Mouse (Mus musculus) adipocyte (in vitro differentiated cells): ENCODE measurements around the gene Ltbp4.

Experiments used
- DNase-seq: peaks from one replicate; pipeline ENCODE4 v3.0.0-alpha.2; 2016; ENCODE audit warnings: low spot score

The Ltbp4 gene

DNA sequence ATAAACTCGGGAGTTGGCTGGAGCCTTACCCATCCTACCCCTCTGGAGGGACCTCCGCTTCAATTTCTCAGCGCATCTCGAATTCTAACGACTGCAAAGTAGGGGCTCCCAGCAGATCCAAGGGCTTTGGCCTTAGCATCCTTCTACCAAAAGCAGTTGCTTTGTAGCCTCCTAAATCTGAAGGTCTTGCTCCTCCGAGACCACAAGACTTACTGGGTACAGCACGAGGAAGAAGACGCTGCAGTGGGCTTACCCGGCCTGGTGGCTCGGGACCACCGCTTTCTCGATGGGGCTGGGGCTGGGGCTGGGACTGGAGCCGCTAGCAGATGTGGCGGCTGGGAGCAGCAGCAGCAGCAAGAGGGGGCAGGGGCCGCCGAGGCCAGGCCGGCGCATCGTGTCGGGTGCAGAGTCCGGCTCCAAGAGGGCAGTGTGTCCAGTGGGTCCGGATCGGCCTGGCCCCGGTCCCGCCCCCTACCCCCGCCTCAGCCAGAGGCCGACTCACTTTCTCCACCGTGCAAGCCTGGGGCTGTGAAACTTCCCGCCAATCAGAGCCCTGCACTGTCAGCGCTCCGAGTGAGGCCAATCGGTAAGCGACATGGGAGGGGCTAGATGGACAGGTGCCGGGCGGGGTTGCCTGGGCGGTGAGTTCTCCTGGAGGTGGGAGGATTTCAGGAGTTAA, at the start of gene Ltbp4:
TSS of gene Ltbp4 (minus strand) at position 518 of the 679 bp plus-strand sequence.
- DNase-seq: no peak

DNA sequence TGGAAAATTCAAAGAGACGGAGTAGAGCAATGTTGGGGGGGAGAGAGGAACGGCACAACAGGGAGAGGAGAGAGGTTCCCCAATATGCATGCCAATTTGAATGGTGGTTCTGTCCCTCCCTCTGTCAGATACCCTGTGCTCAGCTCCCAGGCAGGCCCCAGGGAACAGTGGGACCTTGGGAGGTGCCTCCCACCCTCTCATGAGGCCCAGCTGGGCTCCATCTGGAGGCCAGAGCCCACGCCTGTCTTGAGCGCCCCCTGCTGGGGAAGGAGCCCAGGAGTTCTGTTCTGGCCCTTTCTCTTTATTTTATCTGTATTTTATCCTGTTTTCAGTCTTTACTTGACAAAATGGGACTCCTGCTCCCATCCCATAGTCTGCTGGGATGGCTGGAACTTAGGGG, 47.2 kb upstream of the Ltbp4 start:
- peak; percentile 20 for DNase-seq

DNA sequence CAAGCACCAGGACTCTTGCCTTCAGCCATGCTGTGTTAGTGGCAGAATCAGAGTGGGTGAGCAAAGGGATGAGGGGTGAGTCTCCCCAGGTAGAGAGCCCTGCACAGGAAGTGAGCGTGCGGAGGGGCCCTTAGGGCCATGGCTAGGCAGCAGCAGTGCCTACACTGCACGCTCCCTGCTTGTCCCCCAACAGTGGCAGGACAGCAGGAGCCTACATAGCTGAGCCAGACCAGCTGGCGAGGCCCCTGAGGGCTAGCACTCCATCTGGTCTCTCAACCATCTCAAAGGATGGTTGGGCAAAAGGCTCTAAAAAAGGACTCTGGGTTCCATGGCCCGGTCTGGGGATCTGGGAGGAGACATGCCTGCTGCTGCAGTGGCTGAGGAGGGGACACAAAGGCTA, 46.6 kb upstream of the Ltbp4 start:
- DNase-seq: no peak

DNA sequence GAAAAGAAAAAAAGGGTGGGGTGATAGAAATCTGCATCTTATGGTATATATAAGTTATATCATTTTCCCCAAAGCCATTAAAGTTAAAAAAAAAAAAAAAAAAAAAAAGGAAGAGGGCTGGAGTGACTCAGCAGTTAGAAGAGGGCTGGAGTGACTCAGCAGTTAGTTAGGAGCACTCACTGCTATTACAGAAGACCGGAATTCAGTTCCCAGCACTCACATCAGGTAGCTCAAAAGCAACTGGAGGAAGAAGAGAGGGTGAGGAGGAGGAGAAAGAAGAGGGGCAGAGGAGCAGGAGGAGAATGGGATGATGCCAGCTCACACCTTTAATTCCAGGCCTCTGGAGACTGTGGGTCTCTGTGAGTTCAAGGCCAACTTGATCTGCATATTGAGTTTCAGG, 45.7 kb upstream of the Ltbp4 start:
- no peak for DNase-seq

DNA sequence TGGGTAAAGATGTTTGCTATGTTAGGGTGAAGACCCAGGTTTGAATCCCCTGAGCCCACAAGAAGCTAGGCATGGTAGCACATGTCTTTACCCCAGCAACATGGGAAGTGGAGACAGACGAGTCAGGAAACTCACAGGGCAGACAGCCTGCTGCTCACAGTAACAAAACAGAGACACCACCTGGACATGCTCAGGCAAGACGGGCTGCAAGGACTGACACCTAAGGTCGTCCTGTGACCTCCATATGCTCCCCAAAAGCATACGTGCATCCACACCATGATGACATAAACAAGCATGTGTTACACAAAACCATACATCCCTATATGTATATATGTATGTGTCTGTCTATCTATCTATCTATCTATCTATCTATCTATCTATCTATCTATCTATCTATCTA, 44.1 kb upstream of the Ltbp4 start:
- no peak for DNase-seq

DNA sequence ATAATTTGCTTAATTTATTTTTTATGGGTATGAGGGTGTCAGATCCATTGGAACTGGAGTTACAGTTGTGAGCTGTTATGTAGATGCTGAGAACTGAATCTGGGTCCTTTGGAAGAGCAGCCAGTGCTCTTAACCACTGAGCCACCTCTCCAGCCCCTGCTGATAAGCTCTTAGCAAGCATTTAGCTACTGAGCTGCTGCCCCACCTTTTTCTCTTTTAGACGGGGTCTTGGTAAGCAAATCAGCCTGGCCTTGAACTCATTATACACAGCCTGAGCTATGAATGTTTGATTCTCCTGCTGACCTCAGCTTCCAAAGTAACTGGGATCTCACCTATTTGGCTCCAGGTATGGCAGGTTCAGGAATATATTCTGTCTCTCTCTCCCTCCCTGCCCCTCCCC, 43.5 kb upstream of the Ltbp4 start:
- DNase-seq: no peak

DNA sequence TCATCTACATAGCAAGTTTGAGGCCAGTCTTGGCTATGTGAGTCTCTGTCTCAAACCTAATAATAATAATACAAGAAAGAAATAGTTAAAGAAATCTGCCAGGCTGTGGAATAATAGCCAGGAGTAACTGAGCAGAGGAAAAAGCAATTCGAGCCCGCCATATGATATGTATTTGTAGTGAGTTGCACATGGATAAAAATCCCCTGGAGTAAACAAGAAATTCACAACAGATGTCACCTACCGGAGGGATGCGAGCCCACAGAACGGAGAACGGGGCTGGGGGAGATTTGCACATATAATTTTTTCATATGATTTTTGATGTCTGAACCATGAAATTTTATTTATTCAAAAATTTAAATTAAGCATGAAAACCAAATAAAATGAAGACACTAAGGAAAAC, 42.3 kb upstream of the Ltbp4 start:
- no peak for DNase-seq

DNA sequence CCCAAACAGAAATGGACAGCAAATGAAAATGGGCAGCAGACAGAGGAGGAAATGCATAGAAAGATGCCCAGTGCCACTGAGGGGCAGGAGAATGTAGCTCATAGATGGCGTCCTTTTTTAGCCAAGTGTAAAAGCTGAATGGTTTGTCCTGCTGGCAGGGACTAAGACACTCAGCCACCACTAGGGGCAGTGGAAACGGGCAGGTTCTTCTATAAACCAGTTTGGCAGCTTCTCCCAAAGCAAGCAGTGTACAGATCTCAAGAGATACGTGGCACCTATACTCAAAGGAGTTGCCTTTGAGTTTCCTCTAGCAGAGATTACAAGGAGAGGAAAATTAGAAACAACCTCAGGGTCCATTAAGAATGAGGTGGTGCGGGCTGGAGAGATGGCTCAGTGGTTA, 40.9 kb upstream of the Ltbp4 start:
- DNase-seq: no peak

DNA sequence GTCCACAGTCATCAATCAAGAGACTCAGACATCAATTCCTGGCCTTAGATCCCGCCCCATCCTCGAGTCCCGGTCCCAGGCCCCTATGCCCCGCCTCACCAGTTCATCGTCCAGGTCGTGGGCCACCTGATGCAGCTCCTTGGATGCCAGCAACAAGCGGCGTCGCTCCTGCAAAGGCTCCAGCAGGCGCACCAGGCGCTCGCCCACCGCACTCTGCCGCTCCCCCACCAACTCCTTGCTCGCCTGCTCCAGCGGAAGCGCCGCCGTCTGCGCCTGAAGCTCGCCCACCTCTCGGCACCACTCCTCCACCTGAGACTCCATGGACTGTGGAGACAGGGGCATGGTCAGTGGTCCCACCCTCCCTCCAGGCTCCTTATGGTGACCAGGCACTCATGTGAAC, 37.8 kb upstream of the Ltbp4 start:
- no peak for DNase-seq

DNA sequence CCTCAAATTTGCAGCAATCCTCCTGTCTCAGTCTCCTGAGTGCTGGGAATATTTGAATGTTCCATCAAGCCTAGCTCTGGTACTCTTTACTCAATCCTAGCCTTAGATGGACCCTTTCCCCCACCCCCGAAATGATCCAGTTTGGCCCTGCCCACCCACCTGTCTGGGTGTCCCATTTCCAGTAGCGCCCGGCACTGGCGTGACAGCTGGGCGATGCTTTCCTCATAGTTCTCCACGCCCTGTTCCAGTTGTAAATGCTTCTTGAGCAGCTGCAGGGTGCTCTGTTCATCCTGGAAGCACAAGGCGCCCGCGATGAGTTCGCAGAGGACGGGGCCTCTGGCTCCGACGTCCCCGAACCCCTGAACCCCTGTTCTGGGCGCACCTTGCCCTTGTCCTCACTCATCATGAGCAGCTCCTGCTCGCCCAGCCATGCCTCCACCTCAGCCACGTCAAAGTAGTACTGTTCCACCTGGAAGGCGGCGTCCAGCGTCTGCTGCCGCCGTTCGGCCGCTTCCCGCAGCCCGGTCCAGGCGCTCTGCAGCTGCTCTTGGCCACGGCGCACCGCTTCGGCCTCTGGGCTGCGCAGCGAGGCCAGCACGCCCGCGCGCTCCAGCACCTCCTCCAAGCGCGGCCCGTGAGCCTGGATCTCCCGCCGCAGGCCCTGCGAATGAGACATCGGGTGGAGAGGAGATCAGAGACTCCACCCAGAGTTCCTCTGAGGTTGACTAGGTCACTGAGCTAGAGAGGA, 34.4 kb upstream of the Ltbp4 start:
- no peak for DNase-seq

DNA sequence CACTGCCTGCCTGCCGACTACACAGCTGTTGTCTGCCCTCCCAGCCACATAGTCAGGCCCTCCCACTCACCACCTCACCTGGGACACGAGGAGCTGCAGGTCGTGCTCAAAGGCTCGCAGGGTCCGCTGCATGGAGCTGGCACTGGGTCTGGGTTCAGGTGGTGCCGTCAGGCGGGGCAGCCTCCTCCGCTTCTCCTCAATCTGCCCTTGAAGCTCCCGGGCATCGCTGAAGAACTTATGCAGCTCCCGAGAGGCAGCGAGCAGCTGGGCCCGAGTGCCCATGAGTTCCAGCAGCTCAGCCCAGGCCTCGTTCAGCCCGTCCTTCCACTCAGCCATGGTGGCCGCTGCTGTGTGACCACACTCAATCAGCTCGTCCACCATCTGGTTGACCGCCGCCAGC, 31.6 kb upstream of the Ltbp4 start:
- no peak for DNase-seq

DNA sequence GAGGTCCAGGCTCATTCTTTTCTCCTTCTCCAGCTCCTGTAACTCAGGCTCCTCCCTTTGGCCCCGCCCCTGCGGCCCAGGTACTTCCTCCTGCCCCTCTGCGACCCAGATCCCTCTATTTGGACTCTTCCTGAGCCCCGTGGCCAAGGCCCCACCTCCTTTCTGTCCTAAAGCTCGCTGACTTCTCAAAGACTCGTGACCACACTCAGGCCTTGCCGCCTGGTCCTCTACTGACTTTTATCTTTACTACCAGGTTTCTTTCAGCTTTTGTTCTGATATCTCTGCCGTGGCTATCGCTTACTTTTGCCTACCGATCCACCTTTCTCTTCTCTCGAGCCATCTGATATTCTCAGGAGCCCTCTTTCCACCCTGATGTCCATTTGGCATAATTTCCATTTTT, 30.5 kb upstream of the Ltbp4 start:
- DNase-seq: no peak

DNA sequence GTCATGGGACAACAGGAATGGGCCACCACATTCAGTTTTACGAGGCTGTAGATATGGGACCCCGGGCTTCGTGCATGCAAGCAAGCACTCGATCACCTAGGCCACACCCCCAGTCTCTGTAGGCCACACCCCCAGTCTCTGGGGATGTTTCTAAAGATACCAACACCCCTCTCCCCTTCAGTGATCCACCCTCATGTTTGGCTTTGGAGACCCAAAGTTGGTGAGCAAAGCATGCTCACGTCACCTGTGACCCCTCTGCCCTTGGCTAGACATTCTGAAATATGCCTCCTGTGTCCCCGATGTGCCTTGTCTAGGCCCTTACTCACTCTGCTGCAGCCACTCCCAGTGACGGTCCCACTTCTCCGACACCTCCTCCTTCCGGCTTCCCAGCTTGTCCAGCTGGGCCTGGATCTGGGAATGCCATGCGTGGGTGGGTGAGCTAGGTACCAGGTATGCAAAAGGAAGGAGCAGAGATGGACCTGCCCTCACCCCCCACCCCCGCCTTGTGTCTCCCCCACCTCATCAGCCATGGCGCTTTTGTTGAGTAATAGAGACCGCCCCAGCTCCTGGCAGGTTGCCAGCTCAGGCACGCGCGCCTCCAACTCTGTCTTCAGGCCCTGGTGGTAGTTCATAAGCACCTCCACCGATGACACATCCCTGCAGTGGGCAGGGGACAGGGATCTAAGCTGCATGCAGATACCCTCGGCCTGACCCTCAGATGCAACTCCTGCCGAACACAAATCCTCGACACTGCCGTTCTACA, 28.8 kb upstream of the Ltbp4 start:
- no peak for DNase-seq

DNA sequence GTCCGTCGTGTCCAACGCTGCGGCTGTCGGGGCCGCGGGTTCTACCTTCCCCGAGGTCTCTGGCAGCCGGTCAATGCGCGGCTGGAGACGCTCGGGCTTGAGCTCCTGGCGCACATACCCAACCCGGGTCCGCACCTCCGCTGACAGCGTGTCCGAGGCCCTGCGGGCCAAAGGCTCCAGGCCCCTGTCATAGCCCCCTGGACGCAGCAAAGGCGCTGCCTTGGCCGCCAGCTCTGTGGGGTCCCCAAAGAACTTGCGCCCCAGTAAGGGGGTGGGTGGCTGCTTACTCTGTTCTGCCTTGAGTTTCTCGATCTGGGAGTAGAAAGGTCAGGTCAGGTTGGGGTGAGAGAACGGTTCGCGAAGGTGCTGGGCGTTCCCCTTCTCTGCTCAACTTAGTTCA, 26.9 kb upstream of the Ltbp4 start:
- no peak for DNase-seq

DNA sequence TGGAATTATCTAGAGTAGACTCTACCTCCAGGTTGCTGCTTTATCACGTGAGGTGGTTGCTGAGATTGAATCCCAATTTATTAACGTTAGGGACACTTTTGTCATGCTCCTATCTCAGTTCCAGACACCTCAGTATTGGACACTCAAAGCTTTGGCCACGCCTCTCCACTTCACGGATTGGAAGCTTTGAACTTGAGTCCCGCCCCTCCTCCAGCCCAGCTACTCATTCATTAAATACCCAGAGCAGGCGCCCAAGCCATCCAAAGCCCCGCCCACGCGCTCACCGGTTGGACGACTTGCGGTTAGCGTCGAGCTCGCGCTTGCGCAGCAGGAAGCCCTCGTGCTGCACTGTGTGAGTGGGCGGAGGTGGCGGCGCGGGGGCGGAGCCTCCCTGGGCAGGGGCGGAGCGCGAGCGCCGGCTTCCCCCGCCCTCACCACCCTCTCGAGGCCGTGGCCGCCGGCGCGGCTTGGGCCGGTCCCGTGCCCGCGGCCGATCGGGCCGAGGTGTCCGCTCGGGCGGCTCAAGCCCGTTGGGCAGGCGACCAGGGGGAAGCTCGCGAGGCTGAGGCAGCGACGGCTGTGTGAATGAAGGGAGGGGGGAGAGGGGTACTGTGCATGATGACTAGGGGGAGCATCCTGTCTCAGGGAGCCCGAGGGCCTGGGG, 23.9 kb upstream of the Ltbp4 start:
- peak; percentile 98 for DNase-seq

DNA sequence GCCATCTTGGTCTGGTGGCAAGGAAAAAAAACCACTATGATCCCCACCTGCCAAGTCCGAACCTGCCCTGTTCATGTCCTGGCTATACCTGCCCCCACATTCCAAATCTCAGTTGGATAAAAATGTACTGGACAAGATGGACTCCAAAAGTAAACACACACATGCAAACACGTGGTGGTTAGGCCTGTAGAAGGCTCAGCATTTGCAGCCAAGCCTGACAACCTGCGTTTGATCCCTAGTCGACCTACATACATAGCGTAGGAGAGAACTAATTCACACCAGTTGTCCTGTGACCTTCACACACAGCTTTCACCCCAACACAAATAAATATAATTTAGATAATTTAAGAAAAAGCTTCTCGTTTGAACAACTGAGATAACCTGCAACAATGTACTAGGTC, 23.3 kb upstream of the Ltbp4 start:
- DNase-seq: no peak

DNA sequence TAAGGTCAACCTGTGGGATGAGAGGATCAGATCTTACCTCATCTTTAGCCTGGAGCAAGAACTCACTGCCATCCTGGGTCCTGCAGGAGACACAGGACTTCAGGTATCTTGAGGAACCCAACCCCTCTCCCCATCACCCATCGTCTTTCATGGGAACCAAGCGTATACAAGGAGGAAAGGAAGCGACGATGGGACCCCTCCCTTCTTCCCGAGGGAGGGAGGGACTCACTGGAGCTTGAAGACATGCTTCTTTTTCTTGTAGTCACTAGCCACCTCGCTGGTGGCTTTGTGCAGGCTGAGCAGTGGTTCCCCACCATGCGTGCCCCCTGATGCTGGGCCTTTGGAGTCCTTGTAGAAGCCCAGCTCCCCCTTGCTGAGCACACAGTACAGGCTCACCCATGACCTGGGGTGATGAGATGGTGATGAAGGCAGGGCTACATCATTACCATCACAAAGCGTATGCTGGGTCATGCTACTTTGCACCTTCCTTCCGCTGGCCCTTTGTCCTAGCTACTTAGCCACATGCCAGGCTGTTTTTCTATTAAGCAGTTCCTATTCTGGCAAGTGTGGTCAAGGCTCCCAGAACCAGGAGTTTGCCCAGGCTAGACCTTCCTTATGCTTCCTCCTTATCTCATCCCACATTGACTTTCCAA, 22.3 kb upstream of the Ltbp4 start:
- DNase-seq: no peak

DNA sequence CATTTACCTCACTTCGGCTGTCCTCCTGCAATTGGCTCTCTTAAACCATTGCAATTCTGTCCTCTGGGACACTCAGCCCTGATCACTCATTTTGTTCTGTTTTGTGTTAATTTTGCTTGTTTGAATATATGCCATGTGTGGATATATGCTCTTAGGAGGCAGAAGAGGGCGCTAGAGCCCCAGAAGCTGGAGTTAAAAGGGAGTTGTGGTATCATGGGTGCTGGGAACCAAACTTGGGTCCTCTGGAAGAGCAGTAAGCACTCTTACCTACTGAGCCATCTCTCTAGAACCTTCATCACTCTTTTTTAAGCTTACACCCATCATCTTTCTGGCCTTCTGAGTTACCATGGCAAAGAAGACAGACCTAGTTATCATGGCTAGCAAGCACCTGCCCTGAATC, 21.7 kb upstream of the Ltbp4 start:
- DNase-seq: no peak

DNA sequence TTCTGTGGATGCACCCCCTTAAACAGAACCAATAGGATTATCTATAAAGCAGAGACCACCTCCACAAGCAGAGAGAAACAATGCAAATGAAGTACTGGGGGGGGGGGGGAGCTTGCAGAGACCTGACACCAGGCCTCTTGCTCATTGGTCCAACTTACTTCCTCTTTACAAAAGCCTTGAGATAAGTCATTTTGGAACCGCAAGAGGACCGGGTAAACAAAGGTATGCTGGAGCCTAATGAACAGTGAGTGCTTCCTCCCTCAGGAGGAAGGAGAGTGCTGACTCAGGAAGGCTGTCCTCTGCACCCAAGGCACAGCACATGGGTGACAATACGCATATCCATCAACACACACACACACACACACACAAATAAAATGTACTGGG, 20.1 kb upstream of the Ltbp4 start:
- DNase-seq: no peak

DNA sequence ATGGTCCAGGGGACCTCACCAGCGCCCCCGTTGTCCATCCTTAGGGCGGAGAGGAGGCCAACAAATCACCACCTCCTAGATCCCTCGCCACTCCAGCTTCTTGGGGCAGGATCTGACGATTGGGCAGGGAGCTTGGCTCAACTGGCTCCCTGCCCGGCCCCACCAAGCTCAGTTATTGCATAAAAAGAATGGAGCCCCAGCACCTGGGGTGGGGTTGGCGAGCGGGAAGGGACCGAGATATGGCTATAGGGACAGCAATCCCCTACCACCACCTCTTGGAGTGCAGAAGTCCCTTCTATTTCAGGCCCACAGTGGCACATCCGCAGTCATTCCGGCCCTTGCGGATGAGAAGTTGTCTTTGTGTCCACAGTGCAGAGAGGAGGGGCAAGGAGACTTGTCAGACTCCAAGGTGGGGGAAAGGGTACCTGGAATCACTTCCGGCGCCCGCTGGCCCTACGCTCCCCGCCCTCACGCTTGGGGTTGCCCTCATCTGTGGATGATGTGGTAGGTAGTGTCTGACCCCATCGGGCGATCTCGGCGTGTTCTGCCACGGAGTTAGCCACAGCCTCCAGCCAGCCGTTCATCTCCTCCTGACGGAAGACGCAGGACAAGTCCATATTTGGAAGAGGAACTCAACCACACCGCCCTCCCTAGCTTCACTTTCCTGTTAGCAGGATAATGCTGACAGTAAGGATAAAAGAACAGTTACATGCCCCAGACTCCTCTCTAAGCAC, 19.5 kb upstream of the Ltbp4 start, which contains the start of gene Gm20479:
TSS of gene Gm20479 (minus strand) at position 559 of the 734 bp plus-strand sequence.
- no peak for DNase-seq

DNA sequence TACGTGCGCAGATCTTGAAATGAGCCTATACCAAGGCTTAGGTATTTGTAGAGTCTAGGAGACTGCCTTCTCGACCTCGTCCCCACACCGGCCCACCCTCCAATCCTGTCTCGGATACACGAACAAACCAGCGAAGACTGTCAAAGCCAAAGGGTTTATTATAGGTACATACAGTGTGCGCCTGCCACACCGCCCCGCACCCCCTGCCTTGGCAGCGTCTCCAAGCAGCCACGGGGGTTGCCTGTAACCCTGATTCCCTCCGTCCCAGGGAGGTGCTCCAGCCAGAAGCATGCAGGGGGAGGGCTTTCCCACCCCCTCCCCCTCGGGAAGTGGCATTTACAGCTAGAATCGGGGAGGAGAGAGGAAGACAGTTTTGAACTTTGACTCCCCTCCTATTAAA, 18.8 kb upstream of the Ltbp4 start:
- DNase-seq: no peak
